Mouse (Mus musculus) telencephalon, adult 2 months (tissue): ENCODE measurements around the gene Ppm1a.
"Not testable (repeated sequence)": the region's sequence is repeated elsewhere in the genome, so short reads cannot be mapped to it uniquely, and the experiment has no call there.

Experiments
- DNase-seq: peaks from one replicate; pipeline ENCODE4 v3.0.0-alpha.2; 2011; ENCODE audit warnings: low read depth, low spot score

The Ppm1a gene

GRCm38 (mm10) chr12:72761649-72762261 lies 4.5 kb downstream of the Ppm1a start:
- no peak for DNase-seq

GRCm38 (mm10) chr12:72762502-72762901 lies 5.2 kb downstream of the Ppm1a start:
- no peak for DNase-seq

- no peak for DNase-seq
Observed at GRCm38 (mm10) chr12:72763156-72763555, 5.9 kb downstream of the Ppm1a start.

- DNase-seq: no peak
Observed at GRCm38 (mm10) chr12:72767809-72768208, 10.6 kb downstream of the Ppm1a start.

GRCm38 (mm10) chr12:72768230-72768629 lies 11.0 kb downstream of the Ppm1a start:
- DNase-seq: no peak

GRCm38 (mm10) chr12:72769546-72770230 lies 12.4 kb downstream of the Ppm1a start:
- no peak for DNase-seq

GRCm38 (mm10) chr12:72771153-72771552 lies 13.9 kb downstream of the Ppm1a start:
- DNase-seq: no peak

- DNase-seq: no peak
Observed at GRCm38 (mm10) chr12:72771711-72772110, 14.5 kb downstream of the Ppm1a start.

GRCm38 (mm10) chr12:72773921-72774320 lies 16.7 kb downstream of the Ppm1a start:
- DNase-seq: no peak

GRCm38 (mm10) chr12:72777244-72777643 lies 20.0 kb downstream of the Ppm1a start:
- no peak for DNase-seq

GRCm38 (mm10) chr12:72780136-72780535 lies 22.9 kb downstream of the Ppm1a start:
- DNase-seq: no peak

GRCm38 (mm10) chr12:72782786-72783185 lies 25.5 kb downstream of the Ppm1a start:
- DNase-seq: not testable (repeated sequence)

GRCm38 (mm10) chr12:72785183-72785930 lies 28.1 kb downstream of the Ppm1a start:
- no peak for DNase-seq

- no peak for DNase-seq
Observed at GRCm38 (mm10) chr12:72786551-72786950, 29.3 kb downstream of the Ppm1a start.

- DNase-seq: no peak
Observed at GRCm38 (mm10) chr12:72786986-72787385, 29.7 kb downstream of the Ppm1a start.

GRCm38 (mm10) chr12:72790538-72790937 lies 33.3 kb downstream of the Ppm1a start:
- no peak for DNase-seq

- DNase-seq: no peak
Observed at GRCm38 (mm10) chr12:72792320-72793091, 35.3 kb downstream of the Ppm1a start.

- DNase-seq: no peak
Observed at GRCm38 (mm10) chr12:72793983-72794382, 36.7 kb downstream of the Ppm1a start.

- DNase-seq: no peak
Observed at GRCm38 (mm10) chr12:72809798-72810197, 52.5 kb downstream of the Ppm1a start.

- DNase-seq: no peak
Observed at GRCm38 (mm10) chr12:72811588-72811987, 54.3 kb downstream of the Ppm1a start.

- no peak for DNase-seq
Observed at GRCm38 (mm10) chr12:72820940-72821431, 63.7 kb downstream of the Ppm1a start.

- no peak for DNase-seq
Observed at GRCm38 (mm10) chr12:72821589-72821988, 64.3 kb downstream of the Ppm1a start.
